Mouse (Mus musculus) urinary bladder, adult 2 months (tissue): ENCODE results near the gene Slc34a3. TPM values are rescaled to one million over a fixed set of nuclear protein-coding genes. Genes with fewer than 3 reads are reported as not detected.

Experiments
- DNase-seq: peaks from one replicate; pipeline ENCODE4 v3.0.0; 2022; ENCODE audit warnings: low spot score
- polyA plus RNA-seq: library from polyadenylated mRNA; depleted of rRNA; stranded (reverse); fragments of >200 nt; gene quantifications from 2 replicates; pipeline ENCODE4 v1.2.3, GENCODE M21; 2012

Slc34a3 gene
- polyA plus RNA-seq, 1 experiment: 0.03 TPM

DNA sequence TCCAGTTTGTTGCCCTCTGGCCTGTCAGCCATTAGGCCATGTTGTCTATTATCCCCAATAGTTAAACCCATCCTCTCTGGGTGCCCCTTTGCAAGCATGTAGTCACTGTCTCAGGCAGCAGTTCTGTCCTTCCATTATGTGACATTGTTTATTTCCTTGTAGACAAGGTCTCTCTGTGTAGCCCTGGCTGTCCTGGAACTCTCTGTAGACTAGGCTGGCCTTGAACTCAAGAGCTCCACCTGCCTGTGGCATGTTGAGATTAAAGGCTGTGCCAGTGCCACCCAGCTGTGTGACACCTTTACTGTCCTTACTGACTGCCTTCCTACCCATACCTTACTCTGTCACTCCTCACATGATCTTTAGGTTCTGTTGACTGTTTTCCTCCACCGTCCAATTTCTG is 18.2 kb upstream of the Slc34a3 start:
- DNase-seq: no peak

GRCm38 (mm10) chr2:25246183-25247072 is 12.3 kb upstream of the Slc34a3 start, which contains the start of gene AL732309.1:
AL732309.1 (minus strand) TSS chr2:25246863.
- DNase-seq: no peak

GRCm38 (mm10) chr2:25244144-25244543 is 10.0 kb upstream of the Slc34a3 start:
- DNase-seq: no peak

DNA sequence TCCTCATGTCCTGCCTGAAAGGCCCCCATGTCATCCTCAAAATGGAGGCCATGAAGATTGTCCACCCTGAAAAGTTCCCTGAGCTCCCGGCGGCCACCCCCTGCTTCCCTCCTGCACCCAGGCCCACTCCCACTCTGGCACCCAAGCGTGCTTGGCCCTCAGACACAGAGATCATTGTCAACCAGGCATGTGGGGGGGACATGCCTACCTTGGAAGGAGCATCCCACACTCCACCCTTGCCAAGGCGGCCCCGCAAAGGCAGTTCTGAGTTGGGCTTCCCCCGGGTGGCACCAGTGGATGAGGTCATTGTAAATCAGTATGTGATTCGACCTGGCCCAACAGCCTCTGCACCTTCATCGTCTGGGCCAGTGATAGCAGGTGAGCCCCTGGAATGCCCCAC is 9.2 kb upstream of the Slc34a3 start:
- DNase-seq: no peak

GRCm38 (mm10) chr2:25242101-25242506 is 7.9 kb upstream of the Slc34a3 start, which contains the start of the genes Rnf208 and Cysrt1:
Rnf208 (plus strand) TSS chr2:25242255.
Cysrt1 (minus strand) TSS chr2:25242452.
- no peak for DNase-seq

- DNase-seq: no peak
Measured at GRCm38 (mm10) chr2:25241438-25241775, 7.2 kb upstream of the Slc34a3 start.

- DNase-seq: no peak
Measured at GRCm38 (mm10) chr2:25240723-25241437, 6.7 kb upstream of the Slc34a3 start.

GRCm38 (mm10) chr2:25240310-25240709 is 6.1 kb upstream of the Slc34a3 start:
- DNase-seq: no peak

DNA sequence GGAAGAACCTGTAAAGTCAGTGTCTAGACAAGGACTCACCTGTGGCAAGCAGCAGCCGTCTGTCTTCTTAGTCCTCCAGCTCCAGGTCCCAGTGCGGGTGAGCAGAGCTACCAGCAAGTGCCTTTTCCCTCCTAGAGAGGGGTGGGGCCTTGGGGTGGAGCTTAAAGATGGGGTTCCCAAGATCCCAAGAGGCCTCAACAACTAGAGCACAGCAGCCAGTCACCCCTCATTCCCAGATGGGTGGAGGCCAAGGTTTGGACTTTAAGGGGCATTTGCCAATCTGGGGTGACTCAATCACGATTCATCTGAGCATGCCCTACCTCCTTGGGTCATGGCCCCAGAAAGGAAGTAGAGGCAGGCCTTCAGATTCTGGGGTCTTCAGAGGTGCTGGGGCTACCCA is 5.6 kb upstream of the Slc34a3 start:
- no peak for DNase-seq

- no peak for DNase-seq
Measured at GRCm38 (mm10) chr2:25238106-25238505, 3.9 kb upstream of the Slc34a3 start.

- no peak for DNase-seq
Measured at GRCm38 (mm10) chr2:25237522-25237921, 3.4 kb upstream of the Slc34a3 start.

GRCm38 (mm10) chr2:25236614-25237013 is 2.5 kb upstream of the Slc34a3 start, which contains the start of gene Rnf224:
Rnf224 (minus strand) TSS chr2:25236787.
- no peak for DNase-seq

GRCm38 (mm10) chr2:25234551-25235220 is 522 bp upstream of the Slc34a3 start:
- DNase-seq: no peak

DNA sequence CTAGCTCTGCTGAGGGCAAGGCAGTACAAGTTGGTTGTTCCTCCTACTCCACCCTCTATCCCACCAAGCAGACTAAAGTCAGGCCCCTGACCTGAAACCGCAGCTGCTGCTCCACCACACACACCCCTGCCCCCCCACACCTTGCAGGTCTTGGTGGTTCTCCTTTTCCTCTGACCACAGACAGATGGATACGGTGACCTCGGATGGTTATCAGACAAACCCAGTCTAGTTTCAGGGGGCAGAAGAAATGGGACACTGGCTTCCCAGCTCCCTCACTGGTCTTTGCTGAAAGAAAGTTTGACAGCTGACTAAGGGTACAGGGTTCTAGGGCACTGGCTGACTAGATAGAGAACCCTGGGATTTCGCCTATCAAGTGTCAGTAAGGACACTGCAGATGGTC is 743 bp downstream of the Slc34a3 start:
- DNase-seq: no peak

GRCm38 (mm10) chr2:25231038-25231437 is 3.1 kb downstream of the Slc34a3 start:
- DNase-seq: no peak

DNA sequence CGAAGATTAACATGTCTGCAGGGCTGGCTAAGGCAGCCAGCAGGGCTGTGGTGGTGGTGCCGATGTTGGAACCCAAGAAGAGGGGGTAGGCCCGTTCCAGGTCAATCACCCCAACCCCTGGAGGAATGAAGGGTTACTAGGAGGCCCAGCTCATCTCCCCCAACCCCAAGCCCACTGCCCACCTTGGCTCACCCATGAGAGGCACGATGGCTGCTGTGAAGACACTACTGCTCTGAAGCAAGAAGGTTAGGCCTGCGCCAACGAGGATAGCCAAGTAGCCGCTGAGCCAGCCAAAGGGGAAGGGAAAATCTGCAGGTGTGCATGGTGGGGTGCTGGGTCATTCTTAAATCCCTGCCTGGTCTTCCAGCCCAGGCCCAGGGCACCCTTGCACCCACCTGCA is 3.6 kb downstream of the Slc34a3 start:
- no peak for DNase-seq

- no peak for DNase-seq
Measured at GRCm38 (mm10) chr2:25229582-25229981, 4.6 kb downstream of the Slc34a3 start.

- DNase-seq: no peak
Measured at GRCm38 (mm10) chr2:25228995-25229530, 5.1 kb downstream of the Slc34a3 start.

DNA sequence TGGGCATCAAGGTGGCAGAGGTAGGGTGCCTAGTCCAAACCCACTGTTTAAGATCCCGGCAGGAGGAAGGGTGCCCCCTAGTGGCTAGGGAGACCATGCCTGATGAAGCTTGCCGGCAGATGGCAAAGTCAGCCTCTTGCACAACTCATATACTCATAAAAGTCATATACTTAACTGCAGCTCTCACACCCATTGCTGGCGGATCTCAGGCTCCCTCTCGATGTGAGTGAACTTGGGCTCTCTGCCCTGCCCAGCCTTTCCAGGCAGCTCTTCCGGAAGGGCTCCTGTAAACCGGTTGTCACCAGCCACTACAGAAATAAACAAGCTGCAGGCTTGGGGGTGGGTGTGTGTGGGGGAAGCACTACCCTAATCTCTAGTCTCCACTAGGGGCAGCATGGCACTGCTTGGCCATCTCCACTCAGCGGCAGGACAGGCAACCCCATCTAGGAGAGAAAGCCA is 5.7 kb downstream of the Slc34a3 start:
- DNase-seq: peak; percentile 74

DNA sequence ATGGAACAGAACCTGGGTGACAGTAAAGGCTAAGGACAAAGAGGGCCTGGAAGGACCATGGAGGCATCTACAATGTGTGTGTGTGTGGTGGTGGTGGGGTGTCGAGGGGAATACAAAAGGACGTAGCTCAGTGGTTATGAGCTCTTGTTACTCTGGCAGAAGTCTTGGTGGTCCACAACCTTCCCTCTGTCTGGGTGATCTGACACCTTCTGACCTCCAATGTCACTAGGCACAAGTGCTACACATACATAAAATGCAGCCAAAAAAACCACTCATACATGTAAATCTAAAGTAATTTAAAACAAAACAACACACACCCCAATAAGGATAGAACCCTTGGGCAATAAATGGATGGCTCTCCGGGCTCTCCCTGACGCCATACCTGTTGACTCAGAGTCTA is 6.8 kb downstream of the Slc34a3 start:
- no peak for DNase-seq

DNA sequence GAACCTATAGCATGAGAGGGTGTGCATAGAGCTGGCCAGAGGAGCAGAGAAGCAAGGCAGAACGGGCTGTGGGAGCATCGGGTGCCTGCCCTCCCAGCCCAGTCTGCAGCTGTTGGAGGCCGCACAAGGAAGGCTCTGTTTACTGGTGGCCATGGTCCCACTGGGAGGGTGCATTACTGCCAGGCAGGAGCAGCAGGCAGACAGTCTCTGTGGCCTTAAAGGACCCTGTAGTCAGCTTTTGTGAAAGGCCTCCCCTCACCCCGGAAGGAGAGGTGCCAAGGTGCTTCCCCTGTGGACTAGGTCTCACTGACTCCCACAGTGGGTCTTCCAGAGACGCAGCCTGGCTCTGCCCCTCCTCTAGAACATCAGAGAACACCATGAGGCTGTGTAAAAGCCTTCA is 7.3 kb downstream of the Slc34a3 start:
- no peak for DNase-seq

DNA sequence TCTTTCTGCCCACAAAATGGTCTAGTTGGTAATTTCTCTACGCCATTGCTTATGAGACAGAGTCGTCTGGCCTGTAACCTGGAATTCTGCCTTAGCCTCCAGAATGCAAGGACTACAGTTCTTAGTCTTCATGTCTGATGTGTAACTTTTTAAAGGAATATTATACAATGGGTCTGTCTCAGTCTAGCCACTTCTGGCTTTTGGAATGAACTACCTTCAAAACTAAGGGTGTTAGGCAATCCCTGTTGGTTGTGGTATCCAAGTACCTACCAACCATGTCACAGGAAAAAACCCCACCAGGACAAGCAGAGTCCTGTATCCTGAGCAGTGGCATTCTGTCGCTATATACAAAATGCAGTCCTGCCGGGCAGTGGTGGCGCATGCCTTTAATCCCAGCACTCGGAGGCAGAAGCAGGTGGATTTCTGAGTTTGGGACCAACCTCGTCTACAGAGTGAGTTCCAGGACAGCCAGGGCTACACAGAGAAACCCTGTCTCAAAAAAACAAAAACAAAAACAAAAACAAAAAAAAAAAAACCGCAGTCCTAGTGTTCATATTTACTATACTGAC is 8.3 kb downstream of the Slc34a3 start:
- DNase-seq: no peak
